Mouse (Mus musculus): ENCODE results near the gene Gzmn. TPM values are rescaled to one million over a fixed set of nuclear protein-coding genes. Genes with fewer than 3 reads are reported as not detected.
"Not testable (repeated sequence)": the region's sequence is repeated elsewhere in the genome, so short reads cannot be mapped to it uniquely, and the experiment has no call there.

Gzmn gene
- polyA plus RNA-seq, 1 experiment from 2014 or later, result not detected

- Histone ChIP-seq H3K27ac (no peak overlapping the region), H3K4me2 (no peak overlapping the region), H3K4me1 (no peaks in the 10 kb centered on the region), H3K9ac (no peak overlapping the region), H3K9me3 (no peaks in the 10 kb centered on the region), H3K36me3 (no peaks in the 10 kb centered on the region), H3K27me3 (no peaks in the 10 kb centered on the region), H3K4me3 (no peak overlapping the region)
- no peak for ATAC-seq (ENCODE audit: insufficient number of reproducible peaks, insufficient read depth, low FRiP score, low TSS enrichment, low read depth)
- WGBS, result 73% methylated on average over 2 of the region's 2 CpGs
Measured at GRCm38 (mm10) chr14:56155340-56155739, 19.1 kb downstream of the Gzmn start.

GRCm38 (mm10) chr14:56133675-56134074, 40.7 kb downstream of the Gzmn start:
- WGBS, result 89% methylated on average over 1 of the region's 1 CpGs
- not testable (repeated sequence) for H3K9ac ChIP-seq

GRCm38 (mm10) chr14:56132508-56132907, 41.9 kb downstream of the Gzmn start, which contains the start of gene Gzmd:
TSS of gene Gzmd (minus strand) at chr14:56132608.
- H3K4me1 ChIP-seq; H3K27me3 ChIP-seq; H3K27ac ChIP-seq; H3K9ac ChIP-seq; H3K4me2 ChIP-seq; ATAC-seq (ENCODE audit: insufficient number of reproducible peaks, insufficient read depth, low FRiP score, low TSS enrichment, low read depth); H3K9me3 ChIP-seq; H3K4me3 ChIP-seq; H3K36me3 ChIP-seq: not testable (repeated sequence)
- WGBS, result 76% methylated on average over 2 of the region's 2 CpGs

More at GRCm38 (mm10) chr14:56133675-56134074, 40.7 kb downstream of the Gzmn start:
- H3K36me3 ChIP-seq; H3K27me3 ChIP-seq; H3K4me2 ChIP-seq; H3K4me1 ChIP-seq; H3K27ac ChIP-seq; H3K9me3 ChIP-seq; ATAC-seq (ENCODE audit: insufficient number of reproducible peaks, insufficient read depth, low FRiP score, low TSS enrichment, low read depth); H3K4me3 ChIP-seq: not testable (repeated sequence)

GRCm38 (mm10) chr14:56128341-56128740, 46.1 kb downstream of the Gzmn start:
- 43% methylated on average over 3 of the region's 3 CpGs for WGBS
- Histone ChIP-seq H3K27me3 (no peaks in the 10 kb centered on the region), H3K4me2 (no peak overlapping the region), H3K9ac (no peak overlapping the region), H3K36me3 (no peaks in the 10 kb centered on the region), H3K4me1 (no peaks in the 10 kb centered on the region), H3K27ac (no peak overlapping the region), H3K4me3 (no peak overlapping the region), H3K9me3 (no peaks in the 10 kb centered on the region)
- ATAC-seq (ENCODE audit: insufficient number of reproducible peaks, insufficient read depth, low FRiP score, low TSS enrichment, low read depth), result no peak

- WGBS, result 78% methylated on average over 3 of the region's 3 CpGs
- H3K9me3 ChIP-seq, result no peaks in the 10 kb centered on the region
- H3K4me3 ChIP-seq, result no peak overlapping the region
- no peaks in the 10 kb centered on the region for H3K36me3 ChIP-seq
- H3K4me2 ChIP-seq, result no peak overlapping the region
- no peak for ATAC-seq (ENCODE audit: insufficient number of reproducible peaks, insufficient read depth, low FRiP score, low TSS enrichment, low read depth)
- H3K4me1 ChIP-seq, result no peaks in the 10 kb centered on the region
- H3K9ac ChIP-seq, result no peak overlapping the region
- no peak overlapping the region for H3K27ac ChIP-seq
- H3K27me3 ChIP-seq, result no peaks in the 10 kb centered on the region
Measured at GRCm38 (mm10) chr14:56123516-56123915, 50.9 kb downstream of the Gzmn start.

- Histone ChIP-seq H3K4me2 (no peak within 1 kb of the TSS), H3K4me3 (no peak within 1 kb of the TSS), H3K27ac (no peak within 1 kb of the TSS), H3K9ac (no peak within 1 kb of the TSS), H3K9me3 (no peaks in the 10 kb centered on the region), H3K4me1 (no peaks in the 10 kb centered on the region), H3K27me3 (no peaks in the 10 kb centered on the region), H3K36me3 (no peaks in the 10 kb centered on the region)
- no peak for ATAC-seq (ENCODE audit: insufficient number of reproducible peaks, insufficient read depth, low FRiP score, low TSS enrichment, low read depth)
Measured at GRCm38 (mm10) chr14:56120525-56120924, 53.9 kb downstream of the Gzmn start, which contains the start of gene Gzme. TSS of gene Gzme (minus strand) at chr14:56120625.

Other genes with a start within 250 kb of the Gzmn start
- 12.4 and 28.3 TPM in 2 replicates for gene Cma1, start 229.9 kb downstream of the Gzmn start, polyA plus RNA-seq (2015; fragmentation: Nextera tagmentation; extraction: Ambion mirVana)
- gene Cma2, start 223.6 kb downstream of the Gzmn start, polyA plus RNA-seq (2015; fragmentation: Nextera tagmentation; extraction: Ambion mirVana), result 0.29 TPM in 1 of 2 replicates, not detected in the other
- gene Mcpt1, start 156.6 kb downstream of the Gzmn start, polyA plus RNA-seq (2015; fragmentation: Nextera tagmentation; extraction: Ambion mirVana), result not detected in 2 replicates
- not detected in 2 replicates for gene Mcpt9, start 144.1 kb downstream of the Gzmn start, polyA plus RNA-seq (2015; fragmentation: Nextera tagmentation; extraction: Ambion mirVana)
- gene Mcpt2, start 132.6 kb downstream of the Gzmn start, polyA plus RNA-seq (2015; fragmentation: Nextera tagmentation; extraction: Ambion mirVana), result 0.39 and 0.41 TPM in 2 replicates
- gene Mcpt4, start 112.3 kb downstream of the Gzmn start, polyA plus RNA-seq (2015; fragmentation: Nextera tagmentation; extraction: Ambion mirVana), result 1.1 TPM in 1 of 2 replicates, not detected in the other
- 0.44 and 0.48 TPM in 2 replicates for gene Mcpt8, start 89.3 kb downstream of the Gzmn start, polyA plus RNA-seq (2015; fragmentation: Nextera tagmentation; extraction: Ambion mirVana)
- gene Ctsg, start 72.0 kb downstream of the Gzmn start, polyA plus RNA-seq (2015; fragmentation: Nextera tagmentation; extraction: Ambion mirVana), result 0.36 TPM in 1 of 2 replicates, not detected in the other
- gene Gzme, start 54.0 kb downstream of the Gzmn start, polyA plus RNA-seq (2015; fragmentation: Nextera tagmentation; extraction: Ambion mirVana), result not detected in 2 replicates
- gene Gzmd, start 42.0 kb downstream of the Gzmn start, polyA plus RNA-seq (2015; fragmentation: Nextera tagmentation; extraction: Ambion mirVana), result not detected in 2 replicates
- not detected in 2 replicates for gene Gzmg, start 15.0 kb downstream of the Gzmn start, polyA plus RNA-seq (2015; fragmentation: Nextera tagmentation; extraction: Ambion mirVana)
- gene Gzmf, start 36.8 kb upstream of the Gzmn start, polyA plus RNA-seq (2015; fragmentation: Nextera tagmentation; extraction: Ambion mirVana), result not detected in 2 replicates
- 0.32 TPM in 1 of 2 replicates, not detected in the other for gene Gzmc, start 60.1 kb upstream of the Gzmn start, polyA plus RNA-seq (2015; fragmentation: Nextera tagmentation; extraction: Ambion mirVana)
- 0.54 and 0.90 TPM in 2 replicates for gene Gzmb, start 87.7 kb upstream of the Gzmn start, polyA plus RNA-seq (2015; fragmentation: Nextera tagmentation; extraction: Ambion mirVana)
- 0.11 and 0.15 TPM in 2 replicates for gene Atp12a, start 190.5 kb upstream of the Gzmn start, polyA plus RNA-seq (2015; fragmentation: Nextera tagmentation; extraction: Ambion mirVana)
- gene Rnf17, start 228.0 kb upstream of the Gzmn start, polyA plus RNA-seq (2015; fragmentation: Nextera tagmentation; extraction: Ambion mirVana), result 2.0 and 2.2 TPM in 2 replicates